Mouse (Mus musculus): ENCODE measurements at regions not wholly inside any gene's neighbourhood (a gene's known extent, or its start where the extent isn't known, plus 50 kb on each side); places are given as distances from the start of the nearest gene placed in this dataset.
A peak's percentile ranks its signal among the peaks of the same experiment; 100 is the strongest.

GRCm38 (mm10) chr13:29073630-29074029 is 120.1 kb upstream of the Sox4 start:
- Histone ChIP-seq H3K4me2 (no peak overlapping the region), H3K4me1 (no peaks in the 10 kb centered on the region), H3K4me3 (no peak overlapping the region), H3K27me3 (no peaks in the 10 kb centered on the region), H3K27ac (no peak overlapping the region), H3K9ac (no peak overlapping the region), H3K36me3 (no peaks in the 10 kb centered on the region), H3K9me3 (no peaks in the 10 kb centered on the region)
- WGBS: 84% methylated on average over 2 of the region's 2 CpGs
- ATAC-seq (ENCODE audit: borderline replicate concordance, extremely low read depth, low FRiP score, low TSS enrichment): no peak

GRCm38 (mm10) chr13:29063924-29064323 is 110.4 kb upstream of the Sox4 start:
- no peaks in the 10 kb centered on the region for H3K27me3 ChIP-seq
- no peak for ATAC-seq (ENCODE audit: borderline replicate concordance, extremely low read depth, low FRiP score, low TSS enrichment)

DNA sequence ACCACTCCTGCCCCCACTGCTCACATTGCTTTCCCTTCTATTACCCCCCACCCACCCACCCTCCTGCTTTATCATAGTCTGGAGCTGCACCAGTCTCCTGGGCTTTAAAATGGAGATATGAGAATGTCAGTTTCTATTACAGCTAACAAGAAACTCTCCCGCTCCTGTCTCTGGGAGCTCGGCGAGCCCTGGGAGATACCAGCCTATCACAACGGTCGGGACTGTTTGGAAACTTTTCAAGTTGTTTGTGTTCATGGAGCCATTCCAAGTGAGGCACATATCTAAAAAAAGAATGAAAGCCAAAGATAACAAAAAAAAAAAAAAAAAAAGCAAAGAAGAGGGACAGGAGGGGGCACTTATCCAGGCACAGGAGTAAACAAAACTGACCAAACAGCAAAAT is 105.2 kb upstream of the Sox4 start:
- H3K27me3 ChIP-seq: no peaks in the 10 kb centered on the region
- ATAC-seq (ENCODE audit: borderline replicate concordance, extremely low read depth, low FRiP score, low TSS enrichment): no peak
- no peak overlapping the region for H3K4me3 ChIP-seq
- H3K4me2 ChIP-seq: peak overlapping the region; percentile 14; the same call in 1 of the 2 replicates
- no peak overlapping the region for H3K9ac ChIP-seq
- 10% methylated on average over 5 of the region's 5 CpGs for WGBS
- H3K27ac ChIP-seq: no peak overlapping the region; the same call in 1 of the 2 replicates
- peaks cover 15% of the 10 kb centered on the region for H3K4me1 ChIP-seq
- no peaks in the 10 kb centered on the region for H3K9me3 ChIP-seq
- no peaks in the 10 kb centered on the region for H3K36me3 ChIP-seq

More at GRCm38 (mm10) chr13:29063924-29064323, 110.4 kb upstream of the Sox4 start:
- H3K9ac ChIP-seq: no peak overlapping the region
- no peaks in the 10 kb centered on the region for H3K36me3 ChIP-seq
- no peak overlapping the region for H3K4me3 ChIP-seq
- no peak overlapping the region for H3K4me2 ChIP-seq
- WGBS: 42% methylated on average over 5 of the region's 5 CpGs
- peaks cover 4% of the 10 kb centered on the region; the same call in 1 of the 2 replicates for H3K4me1 ChIP-seq
- H3K9me3 ChIP-seq: no peaks in the 10 kb centered on the region
- H3K27ac ChIP-seq: no peak overlapping the region

GRCm38 (mm10) chr13:29049730-29050129 is 96.2 kb upstream of the Sox4 start:
- Histone ChIP-seq H3K4me3 (no peak overlapping the region), H3K9me3 (no peaks in the 10 kb centered on the region), H3K36me3 (no peaks in the 10 kb centered on the region), H3K27ac (no peak overlapping the region), H3K4me1 (no peaks in the 10 kb centered on the region), H3K27me3 (no peaks in the 10 kb centered on the region), H3K4me2 (no peak overlapping the region), H3K9ac (no peak overlapping the region)
- no peak for ATAC-seq (ENCODE audit: borderline replicate concordance, extremely low read depth, low FRiP score, low TSS enrichment)
- WGBS: 25% methylated on average over 4 of the region's 4 CpGs

DNA sequence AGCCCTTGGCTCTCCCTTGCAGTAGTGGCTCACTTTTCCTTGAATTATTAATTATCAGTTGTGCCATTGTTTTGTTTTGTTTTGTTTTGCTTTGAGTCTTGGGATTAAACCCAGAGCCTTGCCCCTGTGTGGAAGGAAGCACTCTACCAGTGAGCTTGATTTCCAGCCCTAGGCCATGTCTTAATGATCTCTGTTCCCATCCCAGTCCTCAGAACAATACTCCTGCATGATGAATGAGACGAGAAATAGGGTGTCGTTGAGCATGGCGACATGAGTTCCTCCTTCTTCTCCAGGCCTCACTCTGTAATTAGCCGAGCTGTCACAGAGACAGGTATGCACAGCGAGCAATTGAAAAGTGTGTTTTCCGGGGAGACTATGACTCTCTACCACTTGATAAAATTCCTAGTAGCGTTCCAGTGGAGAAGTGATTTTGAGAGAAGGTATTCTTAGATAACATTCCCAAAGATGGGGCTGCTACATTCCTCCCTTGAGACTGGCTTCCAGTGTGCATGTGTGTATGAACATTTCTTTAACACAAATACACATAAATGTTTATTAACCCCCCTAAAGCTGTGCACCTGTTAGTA is 95.6 kb upstream of the Sox4 start:
- no peaks in the 10 kb centered on the region for H3K4me1 ChIP-seq
- H3K4me2 ChIP-seq: no peak overlapping the region
- no peak for ATAC-seq (ENCODE audit: borderline replicate concordance, extremely low read depth, low FRiP score, low TSS enrichment)
- H3K4me3 ChIP-seq: no peak overlapping the region
- H3K9me3 ChIP-seq: no peaks in the 10 kb centered on the region
- no peaks in the 10 kb centered on the region for H3K36me3 ChIP-seq
- peak overlapping the region; percentile 47 for H3K27ac ChIP-seq
- H3K27me3 ChIP-seq: no peaks in the 10 kb centered on the region
- H3K9ac ChIP-seq: no peak overlapping the region
- WGBS: 38% methylated on average over 7 of the region's 7 CpGs

DNA sequence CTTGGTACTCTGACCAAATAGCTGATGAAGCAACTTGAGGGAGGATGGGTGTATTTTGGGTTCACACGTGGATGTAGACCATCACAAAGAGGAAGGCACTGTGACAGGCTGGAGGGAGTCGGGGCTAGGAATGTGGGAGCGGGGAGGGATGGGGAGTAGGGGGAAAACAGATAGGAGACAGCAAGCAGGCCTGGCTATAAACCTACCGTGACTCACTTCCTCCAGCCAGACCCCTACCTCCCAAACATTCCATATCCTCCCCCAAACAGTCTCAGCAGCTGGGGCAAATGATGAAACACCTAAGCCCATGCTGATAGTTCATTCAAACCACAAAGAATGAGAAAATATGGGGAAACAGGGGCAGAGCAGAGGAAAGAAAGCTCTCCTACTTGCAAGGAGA is 91.1 kb upstream of the Sox4 start:
- Histone ChIP-seq H3K9ac (no peak overlapping the region), H3K9me3 (no peaks in the 10 kb centered on the region), H3K4me3 (no peak overlapping the region), H3K27me3 (no peaks in the 10 kb centered on the region), H3K36me3 (no peaks in the 10 kb centered on the region), H3K27ac (no peak overlapping the region), H3K4me2 (no peak overlapping the region), H3K4me1 (no peaks in the 10 kb centered on the region)
- no peak for ATAC-seq (ENCODE audit: borderline replicate concordance, extremely low read depth, low FRiP score, low TSS enrichment)
- 48% methylated on average over 4 of the region's 4 CpGs for WGBS

DNA sequence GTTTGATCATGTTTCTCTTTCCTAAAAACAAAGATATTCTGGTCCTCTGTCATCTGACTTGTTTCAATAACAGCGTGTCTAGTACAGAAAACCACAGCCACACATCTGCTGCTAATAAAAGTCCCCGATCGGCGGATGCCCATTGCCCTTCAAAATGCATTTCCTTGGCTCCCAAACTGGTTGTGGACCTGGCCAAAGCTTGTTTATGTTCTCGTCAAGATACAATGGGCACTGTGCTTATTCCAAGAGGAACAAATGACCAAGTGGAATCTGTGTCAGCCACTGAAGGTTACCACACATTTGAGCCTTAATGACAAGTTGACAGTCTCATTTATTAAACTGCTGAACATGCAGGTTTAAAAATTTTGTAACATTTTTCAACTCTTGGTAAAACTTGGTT is 86.8 kb upstream of the Sox4 start:
- no peaks in the 10 kb centered on the region for H3K4me1 ChIP-seq
- H3K4me2 ChIP-seq: no peak overlapping the region
- no peak overlapping the region for H3K9ac ChIP-seq
- no peak overlapping the region for H3K27ac ChIP-seq
- no peaks in the 10 kb centered on the region for H3K27me3 ChIP-seq
- no peaks in the 10 kb centered on the region for H3K36me3 ChIP-seq
- no peaks in the 10 kb centered on the region for H3K9me3 ChIP-seq
- ATAC-seq (ENCODE audit: borderline replicate concordance, extremely low read depth, low FRiP score, low TSS enrichment): no peak
- 80% methylated on average over 5 of the region's 5 CpGs for WGBS
- H3K4me3 ChIP-seq: no peak overlapping the region

DNA sequence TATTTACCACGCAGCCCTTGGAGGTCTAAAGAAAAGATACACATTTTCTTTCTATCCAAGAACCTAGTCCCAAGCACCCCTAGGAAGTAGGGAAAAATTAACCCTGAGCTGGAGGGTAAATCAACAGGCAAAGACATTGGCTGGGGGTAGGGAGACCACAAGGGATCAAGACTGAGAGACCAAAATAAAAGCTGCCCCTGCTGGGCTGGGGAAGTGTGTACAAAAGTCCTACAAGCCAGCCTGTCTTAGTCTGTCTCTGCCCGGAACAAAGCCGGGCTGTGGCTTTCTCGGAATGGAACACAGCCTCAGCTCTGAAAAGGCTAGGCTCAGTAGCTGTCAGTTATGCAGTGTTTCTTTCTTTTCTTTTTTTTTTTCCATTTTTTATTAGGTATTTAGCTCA is 81.4 kb upstream of the Sox4 start:
- ATAC-seq (ENCODE audit: borderline replicate concordance, extremely low read depth, low FRiP score, low TSS enrichment): peak; percentile 54; the same call in 1 of the 2 replicates
- H3K9me3 ChIP-seq: no peaks in the 10 kb centered on the region
- no peak overlapping the region for H3K9ac ChIP-seq
- H3K27me3 ChIP-seq: no peaks in the 10 kb centered on the region
- H3K4me3 ChIP-seq: no peak overlapping the region
- no peak overlapping the region for H3K4me2 ChIP-seq
- H3K4me1 ChIP-seq: peaks cover 20% of the 10 kb centered on the region
- H3K27ac ChIP-seq: peak overlapping the region; percentile 66
- no peaks in the 10 kb centered on the region for H3K36me3 ChIP-seq
- 58% methylated on average over 4 of the region's 4 CpGs for WGBS

DNA sequence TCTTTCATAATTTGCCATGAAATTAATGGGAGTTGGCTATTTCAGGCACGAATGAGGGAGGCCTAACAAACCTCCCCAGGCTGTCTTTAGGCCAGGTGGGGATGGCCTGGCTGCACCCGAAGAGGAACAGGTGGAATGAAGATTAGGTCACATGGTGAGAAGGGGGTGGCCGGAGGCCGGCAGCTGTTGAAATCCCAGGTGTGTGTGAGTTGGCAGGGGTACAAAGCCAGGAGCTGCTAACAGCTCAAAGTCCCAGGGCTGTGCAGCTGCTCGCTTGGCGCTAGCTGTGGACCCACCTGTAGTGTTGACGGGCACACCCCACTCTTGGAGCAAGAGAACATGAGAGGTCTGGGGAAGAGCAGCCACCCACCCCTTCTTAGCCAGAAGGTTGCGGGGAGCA is 80.9 kb upstream of the Sox4 start:
- Histone ChIP-seq H3K36me3 (no peaks in the 10 kb centered on the region), H3K4me3 (no peak overlapping the region), H3K27me3 (no peaks in the 10 kb centered on the region), H3K9me3 (no peaks in the 10 kb centered on the region), H3K4me2 (no peak overlapping the region), H3K4me1 (peaks cover 20% of the 10 kb centered on the region), H3K9ac (no peak overlapping the region), H3K27ac (peak overlapping the region; percentile 66)
- ATAC-seq (ENCODE audit: borderline replicate concordance, extremely low read depth, low FRiP score, low TSS enrichment): peak; percentile 92
- WGBS: 47% methylated on average over 8 of the region's 8 CpGs

GRCm38 (mm10) chr13:29027146-29027545 is 73.6 kb upstream of the Sox4 start:
- Histone ChIP-seq H3K36me3 (no peaks in the 10 kb centered on the region), H3K9ac (no peak overlapping the region), H3K9me3 (no peaks in the 10 kb centered on the region), H3K4me2 (no peak overlapping the region), H3K4me3 (no peak overlapping the region), H3K27me3 (no peaks in the 10 kb centered on the region), H3K27ac (no peak overlapping the region), H3K4me1 (no peaks in the 10 kb centered on the region; the same call in 1 of the 2 replicates)
- 93% methylated on average over 10 of the region's 10 CpGs for WGBS
- ATAC-seq (ENCODE audit: borderline replicate concordance, extremely low read depth, low FRiP score, low TSS enrichment): no peak

DNA sequence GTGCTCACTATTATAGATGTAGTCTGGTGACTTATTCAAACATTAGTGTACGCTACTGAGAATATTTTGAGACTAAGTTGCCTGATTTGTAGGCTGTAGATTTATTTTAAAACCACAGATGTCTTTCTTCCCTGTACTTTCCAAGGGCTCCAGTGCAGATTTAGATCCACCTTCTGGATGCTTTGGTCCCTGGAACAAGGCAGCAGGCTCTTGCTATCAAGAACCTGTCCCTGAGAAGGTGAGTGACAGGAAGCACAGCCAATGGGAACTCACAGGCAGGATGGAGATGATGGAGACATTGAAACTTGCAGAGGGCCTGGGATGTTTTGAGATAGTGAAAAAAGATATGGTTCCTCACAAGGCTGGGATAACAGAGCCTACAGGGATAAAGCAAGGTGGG is 70.0 kb upstream of the Sox4 start:
- no peaks in the 10 kb centered on the region for H3K9me3 ChIP-seq
- no peak overlapping the region for H3K27ac ChIP-seq
- no peaks in the 10 kb centered on the region for H3K4me1 ChIP-seq
- H3K4me2 ChIP-seq: no peak overlapping the region
- no peak for ATAC-seq (ENCODE audit: borderline replicate concordance, extremely low read depth, low FRiP score, low TSS enrichment)
- H3K4me3 ChIP-seq: no peak overlapping the region
- H3K27me3 ChIP-seq: no peaks in the 10 kb centered on the region
- WGBS: 78% methylated on average over 1 of the region's 1 CpGs
- no peak overlapping the region for H3K9ac ChIP-seq
- no peaks in the 10 kb centered on the region for H3K36me3 ChIP-seq

DNA sequence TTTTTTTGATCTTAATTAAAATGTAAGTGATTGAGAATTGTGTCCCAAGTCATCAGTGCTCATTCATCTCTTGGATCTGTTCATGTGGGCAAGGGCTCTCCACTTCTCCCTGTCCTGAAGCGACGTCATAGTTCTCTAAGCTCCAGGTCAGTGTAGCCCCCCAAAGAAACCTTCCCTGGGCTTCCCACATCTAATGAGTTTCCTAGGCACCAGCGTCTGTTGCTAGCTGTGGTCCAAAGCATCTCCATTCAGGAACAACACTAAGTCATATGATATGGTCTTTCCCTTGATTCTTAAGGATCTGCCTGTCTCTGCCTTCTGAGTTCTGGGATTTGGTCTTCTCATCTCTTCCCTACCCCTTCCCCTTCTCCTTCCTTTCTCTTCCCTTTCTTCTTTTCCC is 66.3 kb upstream of the Sox4 start:
- Histone ChIP-seq H3K4me2 (no peak overlapping the region), H3K9me3 (no peaks in the 10 kb centered on the region), H3K4me3 (no peak overlapping the region), H3K36me3 (no peaks in the 10 kb centered on the region), H3K9ac (no peak overlapping the region), H3K27ac (no peak overlapping the region), H3K27me3 (no peaks in the 10 kb centered on the region), H3K4me1 (no peaks in the 10 kb centered on the region)
- 81% methylated on average over 3 of the region's 3 CpGs for WGBS
- ATAC-seq (ENCODE audit: borderline replicate concordance, extremely low read depth, low FRiP score, low TSS enrichment): no peak

DNA sequence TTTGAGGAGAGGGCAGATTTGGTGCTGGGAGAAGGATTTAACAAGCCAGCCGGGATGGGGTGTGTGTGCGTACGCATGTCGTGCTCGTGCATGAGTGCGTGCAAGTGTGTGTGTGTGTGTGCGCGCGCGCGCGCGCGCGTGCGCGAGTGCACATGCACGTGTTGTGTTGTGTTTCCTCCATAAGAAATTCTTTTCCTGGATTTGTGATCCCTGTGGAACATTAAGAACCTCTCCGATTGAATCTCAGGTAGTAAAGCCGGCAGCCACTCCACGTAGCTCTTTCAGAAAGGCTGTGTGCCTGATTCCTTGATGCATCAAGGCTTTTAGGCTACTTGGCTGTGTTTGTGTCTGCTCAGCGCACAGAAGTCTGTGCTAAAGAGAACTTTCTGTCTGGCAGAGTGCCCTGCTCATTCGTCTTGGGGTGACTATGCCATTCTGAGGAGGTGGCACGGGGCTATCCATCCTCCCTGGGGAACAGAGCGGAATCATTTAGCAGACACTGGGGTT is 62.7 kb upstream of the Sox4 start:
- Histone ChIP-seq H3K9me3 (no peaks in the 10 kb centered on the region), H3K27me3 (no peaks in the 10 kb centered on the region), H3K36me3 (no peaks in the 10 kb centered on the region), H3K4me3 (no peak overlapping the region), H3K9ac (no peak overlapping the region), H3K4me2 (peak overlapping the region; percentile 18; the same call in 1 of the 2 replicates), H3K27ac (no peak overlapping the region), H3K4me1 (no peaks in the 10 kb centered on the region)
- ATAC-seq (ENCODE audit: borderline replicate concordance, extremely low read depth, low FRiP score, low TSS enrichment): no peak
- 84% methylated on average over 25 of the region's 25 CpGs for WGBS
